Mouse (Mus musculus) lung, adult 2 months (tissue): ENCODE data around the gene Ccdc187.

ENCODE experiments used
- CTCF ChIP-seq: fragments of 200-500 bp; IDR thresholded peaks from 2 replicates; pipeline ENCODE4 v1.5.1; 2011; ENCODE audit warnings: mild to moderate bottlenecking, low read length, control low read depth; ENCODE audit not compliant: insufficient read depth
- POLR2A ChIP-seq: fragments of 200-500 bp; IDR thresholded peaks from 2 replicates; pipeline ENCODE4 v1.6.1; 2011; ENCODE audit warnings: low read depth, mild to moderate bottlenecking, control low read depth, low read length, borderline replicate concordance; ENCODE audit errors: extremely low read depth

GRCm38 (mm10) chr2:26325386-26326181 lies 31.2 kb upstream of the Ccdc187 start:
- TF ChIP-seq CTCF (peak; percentile 96), POLR2A (no peak)
